Mouse (Mus musculus) urinary bladder, postnatal 10 days (tissue): ENCODE measurements around the gene Gstp3.
A peak's percentile ranks its signal among the peaks of the same experiment; 100 is the strongest.
"Not testable (repeated sequence)": the region's sequence is repeated elsewhere in the genome, so short reads cannot be mapped to it uniquely, and the experiment has no call there.

ENCODE experiments used
- DNase-seq: peaks from one replicate; pipeline ENCODE4 v3.0.0; 2022; ENCODE audit warnings: low spot score

Gene Gstp3

DNA sequence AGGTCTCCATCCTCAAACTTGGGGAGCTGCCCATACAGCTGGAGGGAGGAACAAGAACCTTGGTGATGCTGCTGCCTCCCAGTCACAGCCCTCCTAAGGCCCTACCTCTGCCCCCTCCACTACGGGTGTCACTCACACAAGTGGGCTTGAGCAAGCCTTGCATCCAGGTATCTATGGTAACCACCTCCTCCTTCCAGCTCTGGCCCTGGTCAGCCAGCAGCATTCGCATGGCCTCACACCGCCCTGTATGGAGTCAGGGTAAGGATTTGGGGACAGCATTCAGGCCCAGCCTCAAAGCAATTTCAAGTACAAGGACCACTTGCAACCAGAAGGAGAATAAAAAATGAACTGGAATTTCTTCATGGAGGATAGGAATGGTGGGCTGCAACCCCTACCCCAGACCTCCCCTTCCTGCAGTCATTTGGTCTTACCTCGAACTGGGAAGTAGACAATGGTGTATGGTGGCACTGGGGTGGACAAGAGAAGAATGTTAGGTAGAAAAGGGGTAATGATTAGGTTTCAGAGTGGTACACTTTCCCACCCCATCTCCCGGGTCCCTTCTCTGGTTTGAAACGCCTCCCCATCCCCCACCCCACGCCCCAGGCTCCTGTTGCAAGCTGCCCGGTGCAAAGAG, 22.1 kb downstream of the Gstp3 start:
- DNase-seq: not testable (repeated sequence)

DNA sequence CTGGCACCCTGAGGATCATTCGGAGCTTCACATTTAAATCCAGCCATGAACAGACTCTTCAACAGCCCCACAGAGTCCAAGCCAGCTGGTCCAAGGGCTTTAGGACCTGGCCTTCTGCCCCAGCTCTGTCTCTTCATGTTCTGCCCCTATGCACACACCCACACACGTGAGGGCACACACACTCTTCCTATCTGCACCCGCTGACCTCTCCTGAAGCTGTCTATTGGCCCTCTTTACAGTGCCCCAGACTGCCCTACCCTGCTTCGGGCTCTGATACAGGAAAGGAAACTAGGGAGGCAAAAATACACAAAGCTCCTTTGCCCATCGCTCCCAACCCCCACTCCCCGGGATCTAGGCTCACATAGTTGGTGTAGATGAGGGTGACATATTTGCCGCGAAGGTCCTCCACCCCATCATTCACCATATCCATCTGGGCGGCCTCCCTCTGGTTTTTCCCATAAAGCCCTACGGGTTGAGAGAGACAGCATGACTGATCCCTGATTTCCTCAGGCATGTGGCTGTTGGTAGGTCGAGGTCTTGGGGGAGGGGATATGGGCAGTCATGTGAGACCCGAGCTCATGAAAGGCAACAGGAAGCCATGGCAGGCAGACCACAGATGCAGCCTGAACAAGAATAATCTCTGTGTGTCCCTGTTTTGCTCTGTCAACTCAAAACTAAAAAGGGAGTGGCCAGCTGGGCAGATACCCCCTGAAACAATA, 22.9 kb downstream of the Gstp3 start:
- no peak for DNase-seq

DNA sequence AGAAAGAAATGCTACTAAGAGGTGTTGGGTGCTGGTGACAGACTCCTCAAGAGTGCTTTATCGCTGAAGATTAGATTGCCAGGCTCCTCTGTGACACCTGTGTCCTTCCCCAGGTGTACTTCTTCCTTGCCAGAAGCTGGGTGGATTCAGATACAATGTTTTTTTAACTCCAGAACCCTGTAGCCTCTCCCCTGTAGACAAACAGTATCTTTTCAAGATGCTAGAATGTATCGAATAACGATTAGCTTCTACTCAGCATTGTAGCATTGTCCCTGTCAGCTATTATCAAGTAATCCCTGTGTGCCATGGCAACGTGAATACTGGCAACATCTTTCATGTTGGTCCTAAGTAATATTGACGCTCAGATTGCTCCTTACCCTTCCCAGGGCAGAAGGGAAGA, 25.6 kb downstream of the Gstp3 start:
- DNase-seq: no peak

DNA sequence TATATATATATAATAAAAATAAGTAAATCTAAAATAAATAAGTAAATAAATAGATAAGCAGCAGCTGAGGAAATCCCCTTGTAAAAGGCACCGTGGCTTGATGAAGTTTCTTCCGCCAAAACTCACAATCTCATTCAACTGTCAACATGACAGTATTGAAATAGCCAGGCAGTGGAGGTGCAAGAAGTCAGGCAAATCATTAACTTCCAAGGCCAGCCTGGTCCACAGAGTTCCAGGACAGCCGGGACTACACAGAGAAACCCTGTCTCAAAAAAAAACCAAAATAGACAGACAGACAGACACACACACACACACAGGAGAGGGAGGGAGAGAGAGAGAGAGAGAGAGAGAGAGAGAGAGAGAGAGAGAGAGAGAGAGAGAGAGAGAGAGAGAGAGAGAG, 26.1 kb downstream of the Gstp3 start:
- no peak for DNase-seq

- DNase-seq: no peak
Measured at GRCm38 (mm10) chr19:4032668-4033067, 26.7 kb downstream of the Gstp3 start.

DNA sequence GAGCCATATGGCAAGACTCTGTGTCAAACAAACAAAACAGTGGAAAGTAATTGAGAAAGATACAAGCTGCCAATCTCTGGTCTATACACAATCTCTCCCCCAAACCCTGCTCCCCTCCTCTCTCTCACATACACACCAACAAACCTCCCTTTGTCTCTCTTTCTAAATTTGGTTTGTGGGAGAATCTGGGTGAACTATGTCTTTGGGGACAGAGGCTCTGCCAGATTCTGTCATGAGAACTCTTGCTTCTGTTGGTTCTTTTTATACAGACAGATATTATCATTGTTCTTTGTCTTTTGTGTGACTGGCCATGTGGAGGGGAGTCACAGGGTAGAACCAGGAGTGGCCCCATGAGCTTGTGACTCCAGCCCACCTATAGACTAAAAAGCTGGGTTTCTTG, 31.8 kb downstream of the Gstp3 start:
- no peak for DNase-seq

DNA sequence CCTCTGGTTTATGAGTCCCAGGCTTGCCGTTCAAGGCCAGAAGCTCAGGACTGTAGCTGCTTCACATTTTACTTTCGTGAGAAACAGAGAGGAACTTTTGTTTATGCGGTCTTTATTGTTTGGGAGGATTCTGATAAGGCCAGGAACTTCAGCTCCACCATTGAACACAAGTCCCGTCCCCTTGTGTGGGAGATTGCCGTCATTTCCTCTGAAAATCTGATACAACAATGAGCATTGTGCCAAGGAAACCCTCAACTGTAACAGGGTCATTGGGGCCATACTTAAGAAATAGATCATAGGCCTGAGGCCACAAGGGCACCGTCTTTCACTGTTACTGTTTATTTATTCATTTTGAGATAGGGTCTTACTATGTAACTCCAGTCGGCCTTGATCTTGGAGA, 36.2 kb downstream of the Gstp3 start:
- no peak for DNase-seq

DNA sequence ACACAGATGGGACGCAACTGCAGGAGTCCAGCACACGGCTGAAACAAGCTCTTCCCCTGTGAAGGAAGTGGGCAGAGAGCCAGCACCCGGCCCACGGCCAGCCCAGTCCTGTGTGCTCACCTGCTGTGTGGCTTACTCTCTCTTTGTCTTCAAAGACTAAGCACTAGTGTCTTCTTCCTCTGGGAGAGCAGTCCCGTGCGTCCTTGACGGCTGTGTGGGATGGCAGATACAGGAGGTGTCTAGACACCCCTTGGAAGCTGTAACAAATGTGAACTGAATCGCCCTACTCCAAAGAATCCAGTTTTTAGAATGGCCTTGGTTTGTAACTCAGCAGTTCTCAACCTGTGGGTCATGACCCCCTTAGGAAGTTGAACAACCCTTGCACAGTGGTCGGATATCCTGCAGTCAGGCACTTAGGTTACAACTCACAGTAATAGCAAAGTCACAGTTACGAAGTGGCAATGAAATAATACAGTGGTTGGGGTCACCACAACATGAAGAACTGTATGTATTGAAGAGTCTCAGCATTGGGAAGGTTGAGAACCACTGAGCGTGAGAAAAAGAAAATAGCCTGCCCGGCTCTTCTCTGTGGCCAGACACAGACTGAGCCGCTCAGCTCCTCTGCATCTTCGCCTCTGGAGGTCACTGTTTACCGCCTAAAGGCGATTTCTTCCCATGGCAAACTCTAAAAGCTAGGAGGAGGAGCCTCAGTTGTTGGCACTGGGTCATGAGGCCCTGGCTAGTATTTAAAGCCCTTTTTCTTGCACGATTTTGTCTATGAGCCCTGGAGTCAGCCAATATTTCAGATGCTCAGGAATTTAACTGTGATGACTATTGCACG, 40.4 kb downstream of the Gstp3 start:
- DNase-seq: peak; percentile 38

DNA sequence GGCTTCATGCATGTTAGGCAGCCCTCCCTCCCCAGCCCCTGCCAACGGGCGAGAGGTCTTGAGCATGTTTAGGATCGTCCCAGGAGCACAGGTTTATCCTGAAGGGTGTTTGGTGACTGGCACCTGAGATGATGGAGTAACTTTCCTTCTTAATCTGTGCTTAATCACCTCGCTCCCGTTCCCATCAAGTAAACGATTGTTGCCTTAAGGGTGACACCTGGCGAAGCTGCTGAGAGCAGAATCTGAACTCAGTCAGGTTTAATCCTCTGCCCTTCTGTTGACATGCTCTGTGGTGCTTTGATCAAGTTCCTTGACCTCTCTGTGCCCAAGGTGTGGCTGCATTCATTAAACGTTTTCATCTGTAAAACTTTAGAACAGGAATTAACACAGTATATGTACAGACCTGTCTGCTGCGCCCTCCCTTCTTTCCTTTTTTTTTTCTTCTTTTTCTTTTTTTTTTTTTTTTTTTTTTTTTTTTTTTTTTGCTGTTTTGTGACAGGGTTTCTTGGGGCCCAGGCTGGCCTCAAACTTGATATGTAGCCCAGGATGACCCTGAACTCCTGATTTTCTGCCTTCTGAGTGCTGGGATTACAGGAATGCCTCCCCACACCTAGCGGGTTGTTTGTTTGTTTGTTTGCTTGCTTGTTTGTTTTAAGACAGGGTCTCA, 41.3 kb downstream of the Gstp3 start:
- DNase-seq: no peak

DNA sequence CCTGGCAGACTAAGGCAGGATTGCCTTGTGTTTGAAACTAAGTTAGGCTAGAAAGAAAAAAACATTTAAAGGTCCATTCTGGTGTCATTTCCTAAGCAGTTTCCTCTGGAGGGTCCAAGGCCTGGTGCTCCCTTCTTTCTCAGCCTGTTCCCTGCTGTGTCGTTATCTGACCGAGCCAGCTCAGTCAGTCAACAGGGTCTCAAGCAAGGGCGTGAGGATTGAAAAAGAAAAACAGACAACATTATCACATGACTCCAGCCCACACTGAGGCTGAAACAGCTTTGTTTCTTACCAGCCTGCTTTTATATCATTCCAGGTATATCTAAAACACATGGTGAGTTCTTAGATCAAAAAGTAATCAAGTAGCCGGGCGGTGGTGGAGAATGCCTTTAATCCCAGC, 43.7 kb downstream of the Gstp3 start:
- DNase-seq: no peak

- DNase-seq: no peak
Measured at GRCm38 (mm10) chr19:4014802-4015201, 44.6 kb downstream of the Gstp3 start.

GRCm38 (mm10) chr19:4013066-4013465, 46.3 kb downstream of the Gstp3 start:
- no peak for DNase-seq

DNA sequence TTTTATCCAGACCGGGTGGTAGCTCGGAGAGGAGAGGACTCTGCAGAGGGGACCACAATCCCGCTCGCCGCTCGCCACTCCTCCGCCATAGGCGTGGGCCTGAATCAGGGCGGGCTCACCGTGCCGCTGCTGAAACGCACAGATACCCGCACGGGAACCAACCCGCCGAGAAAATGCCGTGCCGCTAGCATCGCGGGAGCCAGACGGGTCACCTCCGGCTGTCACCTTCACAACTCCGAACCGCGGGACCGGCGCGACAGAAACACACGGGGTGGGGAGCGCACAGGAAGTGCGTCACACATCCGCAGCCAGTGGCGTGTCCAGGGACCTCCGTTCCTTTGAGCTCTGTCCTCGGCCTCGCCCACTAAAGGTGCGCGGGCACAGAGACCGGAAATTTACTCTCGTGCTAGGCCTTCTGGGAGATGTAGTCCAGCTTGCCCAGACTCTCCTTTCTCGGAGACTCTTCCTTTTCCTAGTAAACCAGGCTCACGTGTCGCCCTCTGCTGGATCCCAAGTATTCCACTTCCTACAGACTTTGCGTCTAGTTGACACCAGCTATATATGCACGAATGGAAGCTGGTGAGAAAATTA, 46.8 kb downstream of the Gstp3 start, which contains the start of gene Ndufv1:
Gene Ndufv1, minus strand, starts transcription at position 375 of the 591 bp plus-strand sequence.
- DNase-seq: peak; percentile 81

DNA sequence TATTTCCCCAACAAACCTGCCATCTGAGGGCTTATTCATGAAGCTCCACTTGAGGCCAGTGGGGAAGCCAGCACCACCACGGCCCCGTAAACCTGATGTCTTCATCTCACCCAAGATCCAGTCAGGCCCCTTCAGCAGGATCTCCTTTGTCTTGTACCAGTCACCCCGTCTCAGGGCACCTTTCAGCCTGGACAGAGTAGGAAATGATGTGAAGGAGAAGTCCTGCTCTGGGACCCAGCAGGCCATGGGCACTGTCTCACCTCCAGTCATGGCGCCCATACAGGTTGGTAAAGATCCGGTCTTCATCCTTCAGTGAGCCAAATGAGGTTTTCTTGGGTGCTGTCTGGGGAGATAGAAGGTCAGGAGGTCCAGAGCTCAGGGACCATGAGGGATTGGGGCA, 48.3 kb downstream of the Gstp3 start:
- DNase-seq: no peak
